Mouse (Mus musculus): ENCODE results near the gene Zfp704.

- TF ChIP-seq CTCF (conservative IDR thresholded peaks at IDR 0.05; ENCODE audit: low read length) (no peak), NANOG (IDR thresholded peaks at IDR 0.05; ENCODE audit: borderline replicate concordance, low read length) (no peak)
Observed at GRCm38 (mm10) chr3:9476336-9476735, 133.5 kb downstream of the Zfp704 start.
